Mouse (Mus musculus) right cerebral cortex, postnatal 10 days (tissue): ENCODE measurements at regions not wholly inside any gene's neighbourhood (a gene's known extent, or its start where the extent isn't known, plus 50 kb on each side); places are given as distances from the start of the nearest gene placed in this dataset.

Experiments
- DNase-seq, 2 experiments: peaks; one replicate each; pipeline ENCODE4 v3.0.0; 2021; ENCODE audit warnings: low spot score in 2 of 2

DNA sequence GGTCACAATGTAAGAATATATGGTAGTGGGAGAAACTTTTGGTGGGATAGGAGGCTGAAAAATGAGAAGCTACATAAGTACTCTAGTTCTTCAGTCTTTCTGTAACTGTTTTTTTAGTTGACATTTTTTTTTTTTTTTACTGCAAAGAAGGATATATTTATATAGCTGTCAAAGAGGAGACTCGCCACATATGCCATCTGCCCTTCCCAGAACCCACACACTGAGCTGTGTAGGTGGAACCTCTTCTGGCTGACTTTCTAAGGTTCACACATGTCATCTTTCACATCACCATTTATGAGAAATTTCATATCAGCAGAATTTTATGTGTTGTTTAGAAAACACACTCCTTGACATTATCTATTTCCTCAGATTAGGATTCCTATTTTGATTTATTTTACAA lies 574.7 kb downstream of the Gm37988 start:
- peak in 1 of 2 experiments; percentile 32 for DNase-seq
